In the genomic region with DNA sequence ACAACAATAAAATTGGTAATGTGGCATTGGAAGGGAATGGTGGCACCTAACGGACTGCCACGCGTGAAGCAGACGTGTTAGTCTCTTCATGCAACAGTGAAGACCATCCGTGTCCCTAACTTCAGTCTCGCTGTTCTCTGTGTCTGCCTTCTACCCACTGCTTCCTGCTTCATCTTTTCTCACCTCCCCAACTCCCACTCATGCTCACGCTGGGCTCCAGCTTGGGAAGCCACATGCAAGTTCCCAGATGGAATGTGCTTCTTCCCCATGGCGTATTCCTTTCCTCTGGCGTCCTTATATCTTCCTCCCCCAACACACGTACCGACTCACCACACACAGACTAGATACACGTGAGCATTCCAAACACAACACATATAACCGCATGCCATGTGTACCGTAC, we compare ENCODE assay signal across 23 mouse cellular contexts.
DNase-seq lines count a peak whose midpoint lies in the region; ATAC-seq and TF ChIP-seq lines count a peak whose summit lies in the region.
"Had no signal": no experiment of that assay in that cellular context is flagged by ENCODE, and none has a peak within 500 bp of the region (broad histone marks: within the 10 kb centered on the region; RNA-seq: fewer than 3 reads in every experiment).

No protein-coding gene starts in this region.

- no peak for TF ChIP-seq CTCF in forebrain, postnatal 0 days (IDR thresholded peaks at IDR 0.05; ENCODE audit: low read depth)
- TF ChIP-seq CTCF in stomach, postnatal 0 days (IDR thresholded peaks at IDR 0.05; ENCODE audit: low read depth), result no peak
- no peak for TF ChIP-seq CTCF in lung, postnatal 0 days (IDR thresholded peaks at IDR 0.05)

- no peak for DNase-seq in forebrain, postnatal 0 days
- peak; percentile 60 to 79 for DNase-seq in left cerebral cortex, adult 18-20 months (ENCODE audit: low spot score in 2 of 2)
- DNase-seq in left cerebral cortex, postnatal 4 days, result no peak
- peak; percentile 53 to 75 for DNase-seq in left cerebral cortex, postnatal 14 days (ENCODE audit: low spot score in 2 of 2)
- DNase-seq in stomach, postnatal 0 days (ENCODE audit: low spot score), result peak; percentile 8
- no peak for DNase-seq in lung, postnatal 0 days (ENCODE audit: low spot score)
- no peak for DNase-seq in liver, embryonic 11.5 days (ENCODE audit: low spot score)
- DNase-seq: adrenal gland, postnatal 10 days; cerebellum, adult 9-11 months; gastrocnemius, adult 2 months; kidney, adult 9 months; kidney, postnatal 25 days; lung, adult 2 months; lung, postnatal 4 days; thymus, postnatal 14 days had no signal

- ATAC-seq in forebrain, postnatal 0 days, result 0 out of 2 replicates have a peak, but pooled peaks have one; percentile 18
- no peak for ATAC-seq in forebrain, embryonic 15.5 days (replicated peaks)
- no peak for ATAC-seq in stomach, postnatal 0 days (ENCODE audit: low FRiP score, low TSS enrichment)
- no peak for ATAC-seq in lung, postnatal 0 days
- no peak for ATAC-seq in liver, embryonic 11.5 days (replicated peaks; ENCODE audit: low FRiP score)
- ATAC-seq: forebrain, embryonic 13.5 days; Patski had no signal

- intact Hi-C loops in left cerebral cortex, postnatal 4 days (cut with DNase I), result no loop called here
- intact Hi-C loops in left cerebral cortex, postnatal 14 days (cut with DNase I), result no loop called here

- H3K27ac ChIP-seq in forebrain, postnatal 0 days (ENCODE audit: low read depth, low read length), result no peak overlapping the region
- no peak overlapping the region for H3K27ac ChIP-seq in forebrain, embryonic 15.5 days (replicated peaks)
- H3K27ac ChIP-seq in stomach, postnatal 0 days (replicated peaks), result no peak overlapping the region
- no peak overlapping the region for H3K27ac ChIP-seq in lung, postnatal 0 days (ENCODE audit: low read length)
- H3K27ac ChIP-seq in liver, embryonic 11.5 days (ENCODE audit: low read depth, low read length), result no peak overlapping the region
- H3K27ac ChIP-seq: embryonic facial prominence, embryonic 12.5 days; forebrain, embryonic 13.5 days; heart, embryonic 13.5 days; hindbrain, embryonic 14.5 days; limb, embryonic 10.5 days had no signal

- no peak overlapping the region for H3K4me2 ChIP-seq in forebrain, postnatal 0 days (ENCODE audit: low read depth)
- H3K4me2 ChIP-seq in forebrain, embryonic 15.5 days (replicated peaks), result no peak overlapping the region
- H3K4me2 ChIP-seq in stomach, postnatal 0 days (replicated peaks; ENCODE audit: low read depth), result no peak overlapping the region
- no peak overlapping the region for H3K4me2 ChIP-seq in lung, postnatal 0 days (replicated peaks; ENCODE audit: low read depth, low read length)
- no peak overlapping the region for H3K4me2 ChIP-seq in liver, embryonic 11.5 days
- H3K4me2 ChIP-seq: embryonic facial prominence, embryonic 12.5 days; forebrain, embryonic 13.5 days; heart, embryonic 13.5 days; hindbrain, embryonic 14.5 days had no signal

- H3K36me3 ChIP-seq in forebrain, postnatal 0 days (ENCODE audit: insufficient read depth), result no peaks in the 10 kb centered on the region
- H3K36me3 ChIP-seq in forebrain, embryonic 15.5 days, result no peaks in the 10 kb centered on the region
- H3K36me3 ChIP-seq in stomach, postnatal 0 days (ENCODE audit: control insufficient read depth, insufficient read depth, low read length), result no peaks in the 10 kb centered on the region
- H3K36me3 ChIP-seq in lung, postnatal 0 days (ENCODE audit: insufficient read depth, low read length), result no peaks in the 10 kb centered on the region
- no peaks in the 10 kb centered on the region; the same call in 1 of the 2 replicates for H3K36me3 ChIP-seq in liver, embryonic 11.5 days (ENCODE audit: control insufficient read depth, insufficient read depth, low read length)

- H3K4me3 ChIP-seq in forebrain, postnatal 0 days (ENCODE audit: low read depth, low read length), result no peak overlapping the region
- no peak overlapping the region for H3K4me3 ChIP-seq in forebrain, embryonic 15.5 days
- H3K4me3 ChIP-seq in stomach, postnatal 0 days (ENCODE audit: low read depth, low read length), result no peak overlapping the region
- no peak overlapping the region for H3K4me3 ChIP-seq in lung, postnatal 0 days (ENCODE audit: low read depth, low read length)
- H3K4me3 ChIP-seq in liver, embryonic 11.5 days (ENCODE audit: low read depth, low read length), result no peak overlapping the region
- H3K4me3 ChIP-seq: embryonic facial prominence, embryonic 12.5 days; erythroblast, embryonic 14.5 days; forebrain, embryonic 13.5 days; gastrocnemius, adult 2 months; heart, embryonic 13.5 days; limb, embryonic 10.5 days had no signal

- H3K27me3 ChIP-seq in forebrain, postnatal 0 days (ENCODE audit: insufficient read depth, low read length), result no peaks in the 10 kb centered on the region
- H3K27me3 ChIP-seq in forebrain, embryonic 15.5 days, result no peaks in the 10 kb centered on the region
- no peaks in the 10 kb centered on the region for H3K27me3 ChIP-seq in stomach, postnatal 0 days (ENCODE audit: control insufficient read depth, insufficient read depth, low read length)
- H3K27me3 ChIP-seq in lung, postnatal 0 days (replicated peaks; ENCODE audit: insufficient read depth, low read length), result no peaks in the 10 kb centered on the region
- no peaks in the 10 kb centered on the region for H3K27me3 ChIP-seq in liver, embryonic 11.5 days (replicated peaks; ENCODE audit: control insufficient read depth, insufficient read depth, low read length)
- H3K27me3 ChIP-seq: embryonic facial prominence, embryonic 12.5 days; forebrain, embryonic 13.5 days; heart, embryonic 13.5 days; Patski had no signal

- TF ChIP-seq EP300 in stomach, postnatal 0 days (optimal IDR thresholded peaks at IDR 0.05), result no peak
- no peak for TF ChIP-seq EP300 in lung, postnatal 0 days (IDR thresholded peaks at IDR 0.05)

- H3K4me1 ChIP-seq in forebrain, postnatal 0 days (ENCODE audit: insufficient read depth), result no peaks in the 10 kb centered on the region
- H3K4me1 ChIP-seq in forebrain, embryonic 15.5 days, result no peaks in the 10 kb centered on the region
- H3K4me1 ChIP-seq in stomach, postnatal 0 days (replicated peaks; ENCODE audit: control insufficient read depth, insufficient read depth), result 0 out of 2 replicates have a peak, but pooled peaks cover 6% of the 10 kb centered on the region
- peaks cover 17% of the 10 kb centered on the region; the same call in 1 of the 2 replicates for H3K4me1 ChIP-seq in lung, postnatal 0 days (ENCODE audit: insufficient read depth, low read depth, low read length)
- H3K4me1 ChIP-seq in liver, embryonic 11.5 days (replicated peaks; ENCODE audit: control insufficient read depth, insufficient read depth, low read length), result peaks cover 2% of the 10 kb centered on the region; the same call in 1 of the 2 replicates
- H3K4me1 ChIP-seq: forebrain, embryonic 13.5 days had no signal

- no peak overlapping the region for H3K9ac ChIP-seq in forebrain, postnatal 0 days
- H3K9ac ChIP-seq in forebrain, embryonic 15.5 days (replicated peaks), result no peak overlapping the region
- H3K9ac ChIP-seq in stomach, postnatal 0 days (ENCODE audit: low read length), result no peak overlapping the region
- H3K9ac ChIP-seq in lung, postnatal 0 days (replicated peaks; ENCODE audit: low read depth), result no peak overlapping the region
- no peak overlapping the region for H3K9ac ChIP-seq in liver, embryonic 11.5 days (ENCODE audit: low read depth, low read length)
- H3K9ac ChIP-seq: embryonic facial prominence, embryonic 12.5 days; forebrain, embryonic 13.5 days; heart, embryonic 13.5 days; hindbrain, embryonic 14.5 days had no signal

- no peaks in the 10 kb centered on the region for H3K9me3 ChIP-seq in forebrain, postnatal 0 days (ENCODE audit: low read length)
- no peaks in the 10 kb centered on the region for H3K9me3 ChIP-seq in forebrain, embryonic 15.5 days
- H3K9me3 ChIP-seq in stomach, postnatal 0 days (ENCODE audit: control insufficient read depth, low read length), result no peaks in the 10 kb centered on the region
- H3K9me3 ChIP-seq in lung, postnatal 0 days (ENCODE audit: low read length), result no peaks in the 10 kb centered on the region
- H3K9me3 ChIP-seq in liver, embryonic 11.5 days (ENCODE audit: control insufficient read depth, low read length), result no peaks in the 10 kb centered on the region
- H3K9me3 ChIP-seq: embryonic facial prominence, embryonic 12.5 days; forebrain, embryonic 13.5 days; heart, embryonic 13.5 days; limb, embryonic 10.5 days had no signal

- WGBS in forebrain, postnatal 0 days, result 90% methylated on average over 14 of the region's 14 CpGs
- 93% methylated on average over 14 of the region's 14 CpGs for WGBS in forebrain, embryonic 15.5 days
- WGBS in stomach, postnatal 0 days, result 94% methylated on average over 14 of the region's 14 CpGs
- WGBS in lung, postnatal 0 days, result 93% methylated on average over 14 of the region's 14 CpGs
- WGBS in liver, embryonic 11.5 days, result 94% methylated on average over 14 of the region's 14 CpGs

Comparison
In these comparisons a context has a peak if more than half of its experiments do, and no peak if none do; other contexts are left out.
1. DNase-seq: peak in left cerebral cortex, adult 18-20 months (2 of 2), left cerebral cortex, postnatal 14 days (2 of 2) and stomach, postnatal 0 days (single experiment); none in forebrain, postnatal 0 days (single experiment), left cerebral cortex, postnatal 4 days (single experiment), lung, postnatal 0 days (single experiment) and liver, embryonic 11.5 days (single experiment).